Mouse (Mus musculus): ENCODE data around the gene Cx3cr1.

- TF ChIP-seq CTCF (IDR thresholded peaks at IDR 0.05; ENCODE audit: extremely low read depth, insufficient read length, insufficient replicate concordance, low read depth, low read length) = no peak
- TF ChIP-seq POLR2A (IDR thresholded peaks at IDR 0.05; ENCODE audit: low read depth, low read length) = no peak
These were observed 21.2 kb downstream of the Cx3cr1 start for GRCm38 (mm10) chr9:120048495-120048894.

Data from small intestine, adult 2 months (tissue).